Comparison of ENCODE assay signal across 8 mouse cellular contexts in genomic region chr14:25609355-25609754, GRCm38 (mm10).
A peak's percentile ranks its signal among the peaks of the same experiment; 100 is the strongest.
DNase-seq lines count a peak whose midpoint lies in the region; ATAC-seq lines count a peak whose summit lies in the region.

No protein-coding gene starts in this region.

- ATAC-seq in heart, embryonic 12.5 days (ENCODE audit: insufficient number of reproducible peaks, low FRiP score): no peak
- peak; percentile 36 for ATAC-seq in granulocyte monocyte progenitor cell, adult 5-6 weeks (replicated peaks; ENCODE audit: poor library complexity, severe bottlenecking)

- H3K27ac ChIP-seq in heart, embryonic 12.5 days (ENCODE audit: poor library complexity, severe bottlenecking): peak overlapping the region; percentile 31; the same call in 1 of the 2 replicates
- H3K27ac ChIP-seq in midbrain, embryonic 10.5 days (replicated peaks): no peak overlapping the region; the same call in 1 of the 2 replicates

- no peak overlapping the region for H3K9ac ChIP-seq in heart, embryonic 12.5 days

- no peaks in the 10 kb centered on the region for H3K27me3 ChIP-seq in heart, embryonic 12.5 days (replicated peaks)
- H3K27me3 ChIP-seq in midbrain, embryonic 10.5 days (ENCODE audit: low read depth, poor library complexity, severe bottlenecking): no peaks in the 10 kb centered on the region

- peaks cover 83% of the 10 kb centered on the region for H3K4me1 ChIP-seq in heart, embryonic 12.5 days (replicated peaks)
- H3K4me1 ChIP-seq in midbrain, embryonic 10.5 days: peaks cover 87% of the 10 kb centered on the region

- no peak for DNase-seq in heart, postnatal 4 days
- peak; percentile 67 for DNase-seq in CD4-positive helper T cell, adult 2 months (ENCODE audit: low read depth, low spot score)
- no peak for DNase-seq in midbrain, embryonic 10.5 days (ENCODE audit: low spot score)
- peak; percentile 55 for DNase-seq in thymus, postnatal 4 days
- DNase-seq in left cerebral cortex, postnatal 36 days (ENCODE audit: low spot score in 2 of 2): no peak
- DNase-seq in ovary, postnatal 36 days (ENCODE audit: low spot score): no peak

- H3K36me3 ChIP-seq in heart, embryonic 12.5 days: peaks cover under 1% of the 10 kb centered on the region; the same call in 1 of the 2 replicates
- H3K36me3 ChIP-seq in midbrain, embryonic 10.5 days: peaks cover 37% of the 10 kb centered on the region

- intact Hi-C loops in left cerebral cortex, postnatal 36 days (cut with DNase I): no loop called here

- H3K9me3 ChIP-seq in heart, embryonic 12.5 days (replicated peaks): no peaks in the 10 kb centered on the region
- no peaks in the 10 kb centered on the region for H3K9me3 ChIP-seq in midbrain, embryonic 10.5 days (replicated peaks)

- H3K4me2 ChIP-seq in heart, embryonic 12.5 days: peak overlapping the region; percentile 31

- H3K4me3 ChIP-seq in heart, embryonic 12.5 days: no peak overlapping the region
- peak overlapping the region; percentile 32 for H3K4me3 ChIP-seq in midbrain, embryonic 10.5 days

- WGBS in heart, embryonic 12.5 days: 56% methylated on average over 7 of the region's 7 CpGs
- 68% methylated on average over 7 of the region's 7 CpGs for WGBS in midbrain, embryonic 10.5 days

Comparison
In these comparisons a context has a peak if more than half of its experiments do, and no peak if none do; other contexts are left out.
1. DNase-seq: peak in CD4-positive helper T cell, adult 2 months (single experiment) and thymus, postnatal 4 days (single experiment); none in heart, postnatal 4 days (single experiment), midbrain, embryonic 10.5 days (single experiment), left cerebral cortex, postnatal 36 days (0 of 2) and ovary, postnatal 36 days (single experiment).